Mouse (Mus musculus) brain, embryonic 14.5 days (tissue): Measurements from ENCODE around the gene Gm4922.

ENCODE experiments used
- CTCF ChIP-seq: fragments of 200-500 bp; IDR thresholded peaks from 2 replicates; pipeline ENCODE4 v1.5.1; 2012; ENCODE audit warnings: inconsistent platforms, mild to moderate bottlenecking, moderate library complexity, borderline replicate concordance; ENCODE audit not compliant: insufficient read depth, insufficient read length; ENCODE audit errors: extremely low read depth
- POLR2A ChIP-seq: fragments of 200-500 bp; IDR thresholded peaks from 2 replicates; pipeline ENCODE4 v1.6.1; 2012; ENCODE audit warnings: mild to moderate bottlenecking, inconsistent platforms, borderline replicate concordance; ENCODE audit not compliant: poor library complexity, insufficient read depth, insufficient read length, severe bottlenecking; ENCODE audit errors: extremely low read depth

GRCm38 (mm10) chr10:18788601-18789000 lies 2.0 kb upstream of the Gm4922 start:
- no peak for TF ChIP-seq CTCF
- TF ChIP-seq POLR2A, result no peak
